Mouse (Mus musculus): Measurements from ENCODE around the gene F5.

DNA sequence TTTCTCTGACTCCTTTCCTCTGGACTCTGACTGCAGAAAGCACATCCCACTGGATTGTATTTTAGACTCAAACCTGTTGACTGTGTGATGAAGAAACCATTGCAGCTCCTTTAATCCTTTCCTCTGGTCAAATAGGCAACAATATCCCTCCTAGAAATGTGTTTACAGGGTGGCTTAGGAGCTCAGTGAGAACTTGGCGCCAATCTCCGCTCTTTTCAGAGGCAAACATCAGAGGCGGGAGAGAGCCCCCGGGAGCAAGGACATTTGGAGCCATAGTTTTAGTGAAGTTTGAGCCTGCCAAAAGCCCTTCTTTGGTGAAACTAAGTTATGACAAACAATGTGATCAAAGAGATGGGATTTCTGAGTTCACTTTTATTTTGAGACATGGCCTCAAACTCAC is 33.7 kb downstream of the F5 start:
- TF ChIP-seq POLR2A (IDR thresholded peaks at IDR 0.05; ENCODE audit: extremely low read depth, insufficient read depth, low read length) = no peak
- TF ChIP-seq CTCF (IDR thresholded peaks at IDR 0.05; ENCODE audit: low read depth, low read length) = no peak

All from liver, adult 2 months (tissue).